Mouse (Mus musculus): ENCODE data around the gene Cldn18.

GRCm38 (mm10) chr9:99671603-99672002, 45.5 kb downstream of the Cldn18 start:
- TF ChIP-seq CTCF (IDR thresholded peaks at IDR 0.05; ENCODE audit: low read depth) (peak; percentile 24; the same call in 1 of the 2 replicates), EP300 (IDR thresholded peaks at IDR 0.05; ENCODE audit: low read depth) (no peak)
